Mouse (Mus musculus) testis, adult 2 months (tissue): ENCODE measurements around the gene Unc5cl. TPM values are rescaled to one million over a fixed set of nuclear protein-coding genes. Genes with fewer than 3 reads are reported as not detected.

Source experiments
- H3K27ac ChIP-seq: fragments of 200-500 bp; 2 replicates; pipeline ENCODE4 v1.5.1; 2012; ENCODE audit warnings: low read depth, low read length; ENCODE audit not compliant: control insufficient read depth, insufficient read depth
- H3K27me3 ChIP-seq: fragments of 200-500 bp; 2 replicates; pipeline ENCODE4 v1.6.1; 2012; ENCODE audit warnings: mild to moderate bottlenecking, low read length, moderate library complexity; ENCODE audit not compliant: control insufficient read depth, insufficient read depth
- H3K36me3 ChIP-seq: fragments of 200-500 bp; 2 replicates; pipeline ENCODE4 v1.6.1; 2012; ENCODE audit warnings: mild to moderate bottlenecking, low read length; ENCODE audit not compliant: control insufficient read depth, insufficient read depth
- H3K4me1 ChIP-seq: fragments of 200-500 bp; 2 replicates; pipeline ENCODE4 v1.6.1; 2012; ENCODE audit warnings: low read length; ENCODE audit not compliant: control insufficient read depth, insufficient read depth
- H3K4me3 ChIP-seq: fragments of 200-500 bp; 2 replicates; pipeline ENCODE4 v1.5.1; 2012; ENCODE audit warnings: low read depth, mild to moderate bottlenecking, low read length, moderate library complexity, mixed read lengths; ENCODE audit not compliant: control insufficient read depth
- CTCF ChIP-seq: fragments of 200-500 bp; IDR thresholded peaks from 2 replicates; pipeline ENCODE4 v1.5.1; 2012; ENCODE audit warnings: low read depth, mild to moderate bottlenecking, inconsistent platforms, low read length, moderate library complexity; ENCODE audit not compliant: control insufficient read depth, insufficient read depth, insufficient replicate concordance
- POLR2A ChIP-seq: fragments of 200-500 bp; IDR thresholded peaks from 2 replicates; pipeline ENCODE4 v1.6.1; 2012; ENCODE audit warnings: low read depth, mild to moderate bottlenecking, inconsistent platforms, low read length, moderate library complexity; ENCODE audit not compliant: control insufficient read depth
- polyA plus RNA-seq: library from polyadenylated mRNA; depleted of rRNA; stranded (reverse); fragments of >200 nt; gene quantifications from 2 replicates; pipeline ENCODE4 v1.2.3, GENCODE M21; 2012

Gene Unc5cl
- polyA plus RNA-seq, 1 experiment, result 0.73 TPM

GRCm38 (mm10) chr17:48479952-48480351 lies 25.3 kb downstream of the Unc5cl start:
- TF ChIP-seq CTCF (no peak), POLR2A (no peak)
- Histone ChIP-seq H3K4me3 (no peak overlapping the region), H3K36me3 (no peaks in the 10 kb centered on the region)

GRCm38 (mm10) chr17:48483764-48484163 lies 29.1 kb downstream of the Unc5cl start:
- Histone ChIP-seq H3K27ac (no peak overlapping the region), H3K4me3 (no peak overlapping the region), H3K27me3 (no peaks in the 10 kb centered on the region), H3K36me3 (no peaks in the 10 kb centered on the region), H3K4me1 (no peaks in the 10 kb centered on the region)
- TF ChIP-seq POLR2A (no peak), CTCF (no peak)

More at GRCm38 (mm10) chr17:48479952-48480351, 25.3 kb downstream of the Unc5cl start:
- no peaks in the 10 kb centered on the region for H3K27me3 ChIP-seq
- H3K4me1 ChIP-seq, result no peaks in the 10 kb centered on the region
- no peak overlapping the region for H3K27ac ChIP-seq

GRCm38 (mm10) chr17:48484191-48484590 lies 29.5 kb downstream of the Unc5cl start:
- no peaks in the 10 kb centered on the region for H3K36me3 ChIP-seq
- TF ChIP-seq POLR2A (no peak), CTCF (no peak)
- H3K27ac ChIP-seq, result no peak overlapping the region
- no peaks in the 10 kb centered on the region for H3K4me1 ChIP-seq
- no peak overlapping the region for H3K4me3 ChIP-seq
- no peaks in the 10 kb centered on the region for H3K27me3 ChIP-seq

- Histone ChIP-seq H3K4me3 (no peak overlapping the region), H3K27ac (no peak overlapping the region), H3K27me3 (no peaks in the 10 kb centered on the region), H3K4me1 (no peaks in the 10 kb centered on the region), H3K36me3 (no peaks in the 10 kb centered on the region)
- no peak for TF ChIP-seq POLR2A
- no peak for TF ChIP-seq CTCF
Observed at GRCm38 (mm10) chr17:48489466-48489865, 34.8 kb downstream of the Unc5cl start.

- H3K27me3 ChIP-seq, result no peaks in the 10 kb centered on the region
- H3K4me1 ChIP-seq, result no peaks in the 10 kb centered on the region
- H3K27ac ChIP-seq, result no peak overlapping the region
- H3K4me3 ChIP-seq, result no peak overlapping the region
- TF ChIP-seq POLR2A, result no peak
- no peak for TF ChIP-seq CTCF
- no peaks in the 10 kb centered on the region for H3K36me3 ChIP-seq
Observed at GRCm38 (mm10) chr17:48492621-48493020, 37.9 kb downstream of the Unc5cl start.

- TF ChIP-seq POLR2A, result no peak
- TF ChIP-seq CTCF, result no peak
- Histone ChIP-seq H3K4me1 (no peaks in the 10 kb centered on the region), H3K36me3 (no peaks in the 10 kb centered on the region), H3K27me3 (no peaks in the 10 kb centered on the region), H3K27ac (no peak overlapping the region), H3K4me3 (no peak overlapping the region)
Observed at GRCm38 (mm10) chr17:48493582-48493981, 38.9 kb downstream of the Unc5cl start.

- H3K4me1 ChIP-seq, result no peaks in the 10 kb centered on the region
- TF ChIP-seq CTCF (no peak), POLR2A (no peak)
- no peak overlapping the region for H3K27ac ChIP-seq
- no peaks in the 10 kb centered on the region for H3K27me3 ChIP-seq
- no peak overlapping the region for H3K4me3 ChIP-seq
- no peaks in the 10 kb centered on the region for H3K36me3 ChIP-seq
Observed at GRCm38 (mm10) chr17:48493986-48494385, 39.3 kb downstream of the Unc5cl start.

GRCm38 (mm10) chr17:48497986-48498385 lies 43.3 kb downstream of the Unc5cl start:
- Histone ChIP-seq H3K36me3 (no peaks in the 10 kb centered on the region), H3K27ac (no peak overlapping the region), H3K27me3 (no peaks in the 10 kb centered on the region), H3K4me1 (no peaks in the 10 kb centered on the region), H3K4me3 (no peak overlapping the region)
- TF ChIP-seq CTCF (no peak), POLR2A (no peak)
